Mouse (Mus musculus): ENCODE measurements around the gene Dscaml1. TPM values are rescaled to one million over a fixed set of nuclear protein-coding genes. Genes with fewer than 3 reads are reported as not detected.

Gene Dscaml1
- polyA plus RNA-seq, 1 experiment from 2014 or later = 0.17 TPM

DNA sequence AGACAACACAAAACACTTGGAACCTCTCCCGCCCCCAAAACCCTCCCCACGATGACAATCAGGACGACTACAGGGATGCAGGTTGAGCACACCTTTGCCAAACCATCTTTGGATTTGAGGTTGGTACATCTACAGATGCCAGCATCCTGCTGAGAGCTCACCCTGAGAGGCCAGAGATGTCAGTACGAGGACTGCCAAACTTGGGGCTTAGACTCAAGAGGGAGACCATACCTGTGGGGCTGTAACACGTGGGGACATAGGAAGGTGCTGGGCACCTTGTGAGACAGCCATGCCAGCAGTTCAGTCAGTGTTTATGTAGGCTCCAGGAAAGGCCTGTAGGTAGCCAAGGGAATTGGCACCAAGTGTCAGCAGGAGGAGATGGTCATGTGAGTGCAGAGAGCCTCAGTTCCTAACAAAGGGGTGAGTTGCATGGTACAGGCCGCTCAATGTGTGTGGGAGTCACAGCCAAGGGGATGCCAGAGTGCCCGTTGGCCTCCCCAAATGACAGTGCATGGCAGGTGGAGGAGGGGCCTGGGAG, 3.6 kb upstream of the Dscaml1 start:
- 67% methylated on average over 7 of the region's 7 CpGs for WGBS
- TF ChIP-seq CTCF (IDR thresholded peaks at IDR 0.05; ENCODE audit: low read depth) (no peak), EP300 (optimal IDR thresholded peaks at IDR 0.05) (no peak)
- Histone ChIP-seq H3K4me1 (replicated peaks; ENCODE audit: control insufficient read depth, insufficient read depth) (no peaks in the 10 kb centered on the region), H3K27ac (replicated peaks) (no peak overlapping the region), H3K36me3 (ENCODE audit: control insufficient read depth, insufficient read depth, low read length) (no peaks in the 10 kb centered on the region), H3K9me3 (ENCODE audit: control insufficient read depth, low read length) (no peaks in the 10 kb centered on the region), H3K4me3 (ENCODE audit: low read depth, low read length) (no peak overlapping the region), H3K4me2 (replicated peaks; ENCODE audit: low read depth) (no peak overlapping the region), H3K27me3 (ENCODE audit: control insufficient read depth, insufficient read depth, low read length) (no peaks in the 10 kb centered on the region), H3K9ac (ENCODE audit: low read length) (no peak overlapping the region)
- ATAC-seq (ENCODE audit: low FRiP score, low TSS enrichment) (no peak), DNase-seq (ENCODE audit: low spot score) (no peak)

GRCm38 (mm10) chr9:45429392-45429791, 3.0 kb downstream of the Dscaml1 start:
- DNase-seq (ENCODE audit: low spot score) = no peak
- H3K27me3 ChIP-seq (ENCODE audit: control insufficient read depth, insufficient read depth, low read length) = peaks cover 22% of the 10 kb centered on the region

GRCm38 (mm10) chr9:45429951-45430697, 3.7 kb downstream of the Dscaml1 start:
- Histone ChIP-seq H3K4me3 (ENCODE audit: low read depth, low read length) (peak overlapping the region; percentile 31), H3K9me3 (ENCODE audit: control insufficient read depth, low read length) (no peaks in the 10 kb centered on the region), H3K4me1 (replicated peaks; ENCODE audit: control insufficient read depth, insufficient read depth) (no peaks in the 10 kb centered on the region), H3K9ac (ENCODE audit: low read length) (no peak overlapping the region), H3K27ac (replicated peaks) (no peak overlapping the region), H3K4me2 (replicated peaks; ENCODE audit: low read depth) (peak overlapping the region; percentile 52), H3K27me3 (ENCODE audit: control insufficient read depth, insufficient read depth, low read length) (peaks cover 22% of the 10 kb centered on the region), H3K36me3 (ENCODE audit: control insufficient read depth, insufficient read depth, low read length) (no peaks in the 10 kb centered on the region)
- TF ChIP-seq EP300 (optimal IDR thresholded peaks at IDR 0.05) (no peak), CTCF (IDR thresholded peaks at IDR 0.05; ENCODE audit: low read depth) (no peak)
- WGBS = 2% methylated on average over 44 of the region's 54 CpGs
- DNase-seq (ENCODE audit: low spot score) = peak; percentile 30
- ATAC-seq (ENCODE audit: low FRiP score, low TSS enrichment) = peak; percentile 39; the same call in 1 of the 2 replicates

More at GRCm38 (mm10) chr9:45429392-45429791, 3.0 kb downstream of the Dscaml1 start:
- Histone ChIP-seq H3K36me3 (ENCODE audit: control insufficient read depth, insufficient read depth, low read length) (no peaks in the 10 kb centered on the region), H3K4me2 (replicated peaks; ENCODE audit: low read depth) (no peak overlapping the region), H3K9ac (ENCODE audit: low read length) (no peak overlapping the region), H3K4me3 (ENCODE audit: low read depth, low read length) (no peak overlapping the region), H3K4me1 (replicated peaks; ENCODE audit: control insufficient read depth, insufficient read depth) (no peaks in the 10 kb centered on the region), H3K27ac (replicated peaks) (no peak overlapping the region), H3K9me3 (ENCODE audit: control insufficient read depth, low read length) (no peaks in the 10 kb centered on the region)
- TF ChIP-seq EP300 (optimal IDR thresholded peaks at IDR 0.05) (no peak), CTCF (IDR thresholded peaks at IDR 0.05; ENCODE audit: low read depth) (no peak)
- no peak for ATAC-seq (ENCODE audit: low FRiP score, low TSS enrichment)
- 16% methylated on average over 5 of the region's 5 CpGs for WGBS

DNA sequence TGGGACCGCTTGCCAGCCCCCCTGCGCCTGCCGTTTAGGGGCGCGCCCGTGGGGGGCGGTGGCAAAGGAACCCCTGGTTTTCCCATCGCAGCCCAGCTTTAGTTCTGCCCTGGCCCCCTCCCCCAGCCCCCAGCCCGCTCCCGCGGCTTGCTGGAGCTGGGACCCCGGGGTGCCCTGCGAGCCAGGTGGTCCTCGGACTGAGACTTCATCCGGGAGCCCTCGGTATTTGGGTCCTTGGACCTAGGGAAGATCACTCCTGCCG, 4.2 kb downstream of the Dscaml1 start:
- Histone ChIP-seq H3K9ac (ENCODE audit: low read length) (no peak overlapping the region), H3K4me2 (replicated peaks; ENCODE audit: low read depth) (peak overlapping the region; percentile 52), H3K4me1 (replicated peaks; ENCODE audit: control insufficient read depth, insufficient read depth) (no peaks in the 10 kb centered on the region), H3K27ac (replicated peaks) (no peak overlapping the region), H3K27me3 (ENCODE audit: control insufficient read depth, insufficient read depth, low read length) (peaks cover 22% of the 10 kb centered on the region), H3K4me3 (ENCODE audit: low read depth, low read length) (peak overlapping the region; percentile 31), H3K36me3 (ENCODE audit: control insufficient read depth, insufficient read depth, low read length) (no peaks in the 10 kb centered on the region), H3K9me3 (ENCODE audit: control insufficient read depth, low read length) (no peaks in the 10 kb centered on the region)
- DNase-seq (ENCODE audit: low spot score) (no peak), ATAC-seq (ENCODE audit: low FRiP score, low TSS enrichment) (no peak)
- WGBS = 3% methylated on average over 9 of the region's 17 CpGs
- no peak for TF ChIP-seq EP300 (optimal IDR thresholded peaks at IDR 0.05)
- no peak for TF ChIP-seq CTCF (IDR thresholded peaks at IDR 0.05; ENCODE audit: low read depth)

GRCm38 (mm10) chr9:45431150-45431549, 4.7 kb downstream of the Dscaml1 start:
- Histone ChIP-seq H3K9me3 (ENCODE audit: control insufficient read depth, low read length) (no peaks in the 10 kb centered on the region), H3K4me2 (replicated peaks; ENCODE audit: low read depth) (peak overlapping the region; percentile 52), H3K4me3 (ENCODE audit: low read depth, low read length) (peak overlapping the region; percentile 31), H3K9ac (ENCODE audit: low read length) (no peak overlapping the region), H3K27me3 (ENCODE audit: control insufficient read depth, insufficient read depth, low read length) (peaks cover 22% of the 10 kb centered on the region), H3K27ac (replicated peaks) (no peak overlapping the region), H3K4me1 (replicated peaks; ENCODE audit: control insufficient read depth, insufficient read depth) (no peaks in the 10 kb centered on the region), H3K36me3 (ENCODE audit: control insufficient read depth, insufficient read depth, low read length) (no peaks in the 10 kb centered on the region)
- TF ChIP-seq CTCF (IDR thresholded peaks at IDR 0.05; ENCODE audit: low read depth) (no peak), EP300 (optimal IDR thresholded peaks at IDR 0.05) (no peak)
- DNase-seq (ENCODE audit: low spot score) = no peak
- no peak for ATAC-seq (ENCODE audit: low FRiP score, low TSS enrichment)
- WGBS = 3% methylated on average over 26 of the region's 26 CpGs

- ATAC-seq (ENCODE audit: low FRiP score, low TSS enrichment) (no peak), DNase-seq (ENCODE audit: low spot score) (no peak)
- Histone ChIP-seq H3K9me3 (ENCODE audit: control insufficient read depth, low read length) (no peaks in the 10 kb centered on the region), H3K4me2 (replicated peaks; ENCODE audit: low read depth) (no peak overlapping the region), H3K9ac (ENCODE audit: low read length) (no peak overlapping the region), H3K4me1 (replicated peaks; ENCODE audit: control insufficient read depth, insufficient read depth) (no peaks in the 10 kb centered on the region), H3K36me3 (ENCODE audit: control insufficient read depth, insufficient read depth, low read length) (no peaks in the 10 kb centered on the region), H3K27me3 (ENCODE audit: control insufficient read depth, insufficient read depth, low read length) (peaks cover 22% of the 10 kb centered on the region), H3K27ac (replicated peaks) (no peak overlapping the region), H3K4me3 (ENCODE audit: low read depth, low read length) (no peak overlapping the region)
- TF ChIP-seq CTCF (IDR thresholded peaks at IDR 0.05; ENCODE audit: low read depth) (no peak), EP300 (optimal IDR thresholded peaks at IDR 0.05) (no peak)
- WGBS = 78% methylated on average over 12 of the region's 12 CpGs
Observed at GRCm38 (mm10) chr9:45432639-45433038, 6.2 kb downstream of the Dscaml1 start.
